Mouse (Mus musculus) MEL-GATA-1-ER (cell line): ENCODE results near the gene Gan.
A peak's percentile ranks its signal among the peaks of the same experiment; 100 is the strongest.

ENCODE experiments used
- DNase-seq: peaks from one replicate; pipeline ENCODE4 v3.0.0-alpha.2; 2012; ENCODE audit warnings: low read depth; ENCODE audit errors: extremely low read depth

The Gan gene

DNA sequence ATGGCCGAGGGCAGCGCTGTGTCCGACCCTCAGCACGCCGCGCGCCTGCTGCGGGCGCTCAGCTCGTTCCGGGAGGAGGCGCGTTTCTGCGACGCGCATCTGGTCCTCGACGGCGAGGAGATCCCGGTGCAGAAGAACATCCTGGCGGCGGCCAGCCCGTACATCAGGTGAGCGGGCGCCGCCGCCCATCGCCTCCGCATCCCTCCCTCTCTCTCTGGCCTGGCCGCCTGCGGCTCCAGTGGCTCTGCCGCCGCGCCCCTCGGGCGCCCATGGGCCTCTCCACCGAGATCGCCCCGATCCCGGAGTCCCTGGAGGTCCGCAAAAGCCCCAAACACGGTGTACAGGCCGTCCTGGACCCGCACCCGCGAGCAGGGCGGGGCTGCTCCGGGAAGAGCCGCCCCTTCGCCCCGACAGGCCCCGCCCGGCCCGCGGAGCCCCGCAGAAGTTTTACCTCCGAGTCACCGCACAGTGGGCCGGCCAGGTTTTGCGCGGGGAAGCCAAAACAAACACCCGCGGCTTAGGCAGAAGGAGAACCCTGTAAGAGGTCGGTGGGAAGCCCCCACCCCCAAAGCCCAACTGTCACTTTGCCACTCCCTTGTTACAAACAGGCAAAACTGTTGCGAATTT lies at the start of gene Gan:
TSS of gene Gan (plus strand) at position 1 of the 627 bp plus-strand sequence.
- DNase-seq: no peak

DNA sequence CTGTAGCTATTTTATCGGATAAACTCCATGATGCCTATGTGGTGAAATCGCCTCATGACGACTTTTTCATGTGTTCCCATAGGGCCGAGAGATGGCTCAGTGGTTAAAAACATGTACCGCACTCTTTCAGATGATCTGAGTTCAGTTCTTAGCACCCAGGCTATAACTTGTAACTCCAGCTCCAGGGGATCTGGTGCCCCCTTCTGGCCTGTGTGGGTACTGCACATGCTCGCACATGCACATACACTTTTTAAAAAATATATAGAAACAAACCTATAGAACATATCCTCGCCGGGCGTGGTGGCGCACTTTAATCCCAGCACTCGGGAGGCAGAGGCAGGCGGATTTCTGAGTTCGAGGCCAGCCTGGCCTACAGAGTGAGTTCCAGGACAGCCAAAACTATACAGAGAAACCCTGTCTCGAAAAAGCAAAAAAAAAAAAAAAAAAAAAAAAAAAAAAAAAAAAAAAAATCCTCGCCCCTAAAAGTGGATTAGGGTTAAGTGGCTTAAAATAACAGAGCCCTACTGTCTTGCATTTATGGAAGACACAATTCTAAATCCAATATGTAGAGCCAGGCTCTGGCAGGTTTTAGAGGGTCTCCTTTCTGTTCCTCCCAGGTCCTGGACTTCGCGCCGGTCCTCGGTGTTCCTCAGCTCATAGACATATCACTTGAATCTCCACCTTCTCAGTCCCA lies 48.8 kb upstream of the Gan start:
- DNase-seq: no peak

DNA sequence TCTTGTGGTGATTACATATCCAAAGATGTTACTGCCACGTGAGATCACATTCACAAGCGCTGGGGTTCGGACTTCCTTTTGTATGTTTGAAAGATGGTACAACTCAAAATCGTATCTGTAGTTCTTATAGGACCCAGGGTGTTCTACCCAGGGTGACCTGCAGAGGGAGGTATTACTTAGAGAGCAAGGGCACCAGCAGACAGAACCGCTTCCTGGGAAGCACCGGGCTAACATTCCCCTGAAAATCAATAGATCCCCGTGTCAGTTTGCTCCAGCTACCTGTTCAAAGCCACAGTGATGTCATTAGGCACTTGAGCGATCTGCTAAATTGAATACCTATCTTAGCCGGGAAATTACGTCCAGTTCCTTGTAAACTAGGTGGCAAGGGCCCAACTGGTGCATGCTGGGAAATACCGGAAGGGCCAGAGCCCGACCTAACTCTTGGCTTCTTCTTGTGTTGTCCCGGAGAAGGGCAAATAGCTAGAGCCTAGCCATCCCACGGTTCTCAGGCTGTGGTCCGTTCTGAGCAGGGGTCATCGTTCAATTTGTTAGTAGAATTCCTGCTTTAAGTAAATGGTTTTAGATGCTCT lies 48.0 kb upstream of the Gan start:
- DNase-seq: peak; percentile 87

- no peak for DNase-seq
Measured at GRCm38 (mm10) chr8:117111641-117112040, 46.3 kb upstream of the Gan start.

DNA sequence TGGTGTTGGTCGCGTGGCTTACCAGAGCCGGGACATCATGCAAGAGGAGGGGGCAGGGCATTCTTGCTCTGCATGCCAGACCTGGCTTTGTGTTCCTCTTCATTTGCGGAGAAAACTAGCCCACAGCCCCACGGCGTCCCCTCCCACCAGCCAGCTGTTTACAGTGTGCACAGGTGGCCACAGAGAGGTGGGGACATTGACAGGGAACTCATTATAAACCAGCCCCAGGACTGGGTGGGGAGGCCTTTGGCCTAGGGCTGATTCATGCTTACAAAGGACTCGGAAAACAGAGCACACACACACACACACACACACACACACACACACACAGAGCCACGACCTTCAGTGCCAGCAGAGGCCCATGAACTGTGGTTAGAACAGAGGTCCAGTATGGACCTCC lies 45.7 kb upstream of the Gan start:
- DNase-seq: no peak

- DNase-seq: no peak
Measured at GRCm38 (mm10) chr8:117115094-117115493, 42.8 kb upstream of the Gan start.

DNA sequence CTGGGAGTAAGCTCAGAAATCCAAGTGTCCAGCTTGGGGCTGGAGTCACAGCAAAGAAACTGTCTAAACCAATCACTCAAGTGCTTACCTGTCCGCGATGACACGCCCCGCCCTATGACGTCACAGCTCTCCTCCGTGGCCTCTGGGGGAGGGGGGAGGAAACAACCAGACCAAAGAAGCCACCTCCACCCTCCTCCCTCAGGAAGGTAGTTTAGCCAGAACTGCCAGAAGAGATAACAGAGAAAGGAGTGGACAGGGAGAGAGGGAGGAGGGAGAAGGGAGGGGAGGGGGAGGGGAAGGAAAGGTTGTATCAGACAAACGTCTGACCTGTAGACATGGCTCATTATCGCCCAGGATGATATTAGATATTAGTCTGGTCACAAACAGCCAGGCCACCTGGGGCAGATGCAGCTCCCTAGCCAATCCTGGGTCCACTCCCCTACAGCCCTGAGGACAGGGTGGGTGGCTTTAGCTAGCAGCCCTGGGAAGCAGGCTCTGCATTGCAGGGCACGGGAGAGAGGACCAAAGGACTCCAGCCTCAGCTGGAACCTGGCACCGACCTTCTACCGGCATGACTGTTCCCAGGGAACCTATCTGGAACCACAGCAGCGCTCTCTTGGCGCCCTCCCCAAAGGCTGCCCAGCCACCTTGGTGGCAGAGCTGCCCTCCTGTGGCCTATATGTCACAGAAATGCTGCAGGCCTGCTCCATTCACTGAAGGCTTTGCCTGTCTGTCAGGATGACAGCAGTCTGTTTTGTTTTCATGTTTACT lies 42.1 kb upstream of the Gan start:
- DNase-seq: no peak

- no peak for DNase-seq
Measured at GRCm38 (mm10) chr8:117116534-117116933, 41.4 kb upstream of the Gan start.

DNA sequence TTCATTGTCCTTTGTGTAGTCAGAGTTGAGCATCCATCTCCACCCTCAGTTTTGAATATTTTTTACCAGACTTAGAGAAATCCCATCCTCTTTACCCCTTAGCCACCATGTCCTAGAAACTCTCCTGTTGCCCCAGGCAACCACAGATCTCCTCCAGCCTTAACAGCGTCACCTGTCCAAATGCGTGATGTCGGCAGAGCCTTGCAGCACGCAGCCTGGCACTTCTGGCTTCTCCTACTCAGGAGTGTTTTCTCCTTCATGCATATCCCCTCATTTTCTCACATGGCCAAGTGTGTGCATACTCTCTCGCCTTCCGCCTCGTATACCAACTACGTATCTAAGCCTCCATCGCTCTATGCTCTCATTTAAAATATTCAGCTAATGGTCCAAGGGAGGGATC lies 39.5 kb upstream of the Gan start:
- no peak for DNase-seq

DNA sequence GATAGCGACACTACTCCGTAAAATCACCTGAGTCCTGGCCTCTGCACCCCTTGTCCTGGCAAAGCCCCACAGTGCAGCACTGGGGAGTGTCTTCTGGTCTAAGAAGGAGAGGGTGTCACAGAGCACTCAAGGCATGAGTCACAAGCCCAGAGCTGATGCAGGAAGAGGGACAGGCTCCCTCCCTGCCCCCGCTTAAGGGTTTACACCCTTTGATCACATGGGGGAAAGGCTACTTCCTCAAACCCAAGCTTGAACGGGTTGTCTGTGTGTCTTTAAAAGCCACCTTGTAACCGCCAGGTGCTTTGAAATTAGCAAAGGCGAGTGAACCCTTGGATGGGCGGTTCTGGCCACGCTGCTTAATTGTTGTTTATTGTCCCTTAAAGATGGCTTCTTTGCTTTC lies 36.7 kb upstream of the Gan start:
- DNase-seq: peak; percentile 69

DNA sequence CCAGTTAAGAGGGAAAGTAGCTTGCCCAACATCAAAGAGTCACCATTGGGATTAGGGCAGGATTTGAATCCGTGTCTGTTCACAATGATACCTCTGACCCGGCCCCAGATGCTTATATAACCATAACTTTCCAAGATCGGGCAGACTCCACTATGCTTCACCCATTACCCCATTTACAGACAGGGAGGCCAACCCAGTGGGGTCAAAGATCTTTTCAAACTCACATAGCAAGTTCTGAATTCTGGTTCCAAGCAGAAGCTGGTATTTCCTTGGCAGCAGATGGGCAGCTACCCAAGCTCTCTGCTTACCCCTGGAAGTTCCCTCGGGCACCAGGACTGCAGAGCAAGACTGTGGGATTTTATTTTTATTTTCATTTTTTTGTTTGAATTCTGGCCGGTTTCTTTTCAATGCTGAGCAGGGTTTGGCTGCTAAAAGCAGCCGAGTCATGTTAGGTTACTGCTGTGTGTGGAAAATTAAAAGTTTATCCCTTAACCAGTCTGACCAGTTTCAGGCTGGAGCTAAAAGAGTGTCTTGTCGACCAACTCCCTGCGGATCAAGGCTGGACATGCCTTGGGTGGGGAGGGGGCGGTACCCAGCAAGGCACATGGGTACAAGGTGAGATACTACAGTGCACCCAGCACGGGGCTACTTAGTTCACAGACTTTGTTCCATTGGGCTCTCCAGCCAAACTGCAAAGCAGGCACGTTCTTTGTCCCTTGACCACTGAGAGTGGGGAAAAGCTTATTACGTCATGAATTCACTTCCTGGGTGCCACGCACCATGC lies 33.9 kb upstream of the Gan start:
- no peak for DNase-seq

GRCm38 (mm10) chr8:117125854-117126253 lies 32.1 kb upstream of the Gan start:
- no peak for DNase-seq

GRCm38 (mm10) chr8:117126411-117126810 lies 31.5 kb upstream of the Gan start:
- no peak for DNase-seq

DNA sequence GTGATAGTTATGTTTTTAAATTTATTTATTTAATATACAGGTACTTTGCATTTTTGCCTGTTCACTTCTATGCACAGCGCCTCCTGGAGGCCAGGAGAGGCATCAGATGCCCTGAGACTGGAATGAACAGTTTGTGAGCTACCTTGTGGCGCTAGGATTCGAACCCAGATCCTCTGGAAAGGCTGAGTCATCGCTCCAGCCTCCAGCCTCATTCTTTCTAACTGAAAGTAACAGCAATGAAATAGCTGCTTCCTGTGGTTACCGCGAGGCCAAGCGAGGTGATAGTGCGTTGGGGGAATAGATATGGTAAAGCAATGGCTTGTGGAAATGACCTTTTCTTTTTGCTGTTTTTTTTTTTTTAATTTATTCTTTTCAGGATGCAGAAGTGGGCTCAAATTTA lies 30.9 kb upstream of the Gan start:
- DNase-seq: no peak

- DNase-seq: no peak
Measured at GRCm38 (mm10) chr8:117133702-117134101, 24.2 kb upstream of the Gan start.

GRCm38 (mm10) chr8:117136351-117136750 lies 21.6 kb upstream of the Gan start:
- no peak for DNase-seq

GRCm38 (mm10) chr8:117136763-117137162 lies 21.2 kb upstream of the Gan start:
- no peak for DNase-seq

DNA sequence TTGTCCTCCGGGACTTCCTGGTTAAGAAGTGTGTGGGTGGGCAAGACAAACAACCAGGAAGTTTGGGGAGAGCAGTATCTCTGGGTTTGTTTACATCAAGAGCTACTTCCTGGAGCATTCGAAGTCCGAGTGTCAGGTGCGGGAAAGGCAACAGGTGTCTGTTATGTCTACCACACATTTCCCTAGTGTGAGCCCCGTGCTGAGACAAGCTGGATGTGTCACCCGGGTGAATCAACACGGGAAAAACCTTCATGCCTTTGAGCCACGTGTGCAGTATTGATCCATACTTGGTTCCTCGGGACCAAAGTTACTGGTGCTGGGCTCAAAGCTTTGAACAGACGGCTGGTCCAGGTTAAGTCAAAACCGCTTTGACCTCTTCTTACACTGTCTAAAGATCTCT lies 20.6 kb upstream of the Gan start:
- no peak for DNase-seq

DNA sequence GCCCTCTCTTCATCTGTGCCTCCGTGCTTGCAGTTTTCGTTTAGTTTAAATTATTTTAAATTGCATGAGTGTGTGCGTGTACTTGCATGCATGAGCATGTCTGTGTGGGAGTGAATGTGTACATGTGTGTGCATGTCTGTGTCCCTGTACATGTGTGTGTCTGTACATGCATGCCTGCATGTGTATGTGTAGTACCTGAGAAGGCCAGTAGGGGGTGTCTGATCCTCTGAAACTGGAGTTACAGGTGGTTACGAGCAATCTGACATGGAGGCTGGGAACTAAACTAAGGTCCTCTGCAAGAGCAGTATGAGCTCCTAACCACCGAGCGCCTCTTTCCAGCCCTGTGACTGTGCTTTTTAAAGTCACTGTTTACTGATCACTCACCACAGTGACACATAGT lies 9.4 kb upstream of the Gan start:
- peak; percentile 13 for DNase-seq

- no peak for DNase-seq
Measured at GRCm38 (mm10) chr8:117156149-117156548, 1.8 kb upstream of the Gan start.
